ENCODE assay signal across 8 mouse cellular contexts in genomic region chr11:76450202-76450561, GRCm38 (mm10). TPM values are rescaled to one million over a fixed set of nuclear protein-coding genes. Genes with fewer than 3 reads are reported as not detected.
DNase-seq lines count a peak whose midpoint lies in the region; ATAC-seq lines count a peak whose summit lies in the region.
"Had no signal": no experiment of that assay in that cellular context is flagged by ENCODE, and none has a peak within 500 bp of the region (broad histone marks: within the 10 kb centered on the region; RNA-seq: fewer than 3 reads in every experiment).

No protein-coding gene starts in this region.

- ATAC-seq in lung, embryonic 16.5 days (ENCODE audit: low read depth) = no peak
- ATAC-seq in forebrain, embryonic 14.5 days = peak; percentile 87
- no peak for ATAC-seq in limb, embryonic 12.5 days (ENCODE audit: insufficient number of reproducible peaks, insufficient read depth, low FRiP score, low TSS enrichment, low read depth)

- no peak for DNase-seq in lung, postnatal 10 days
- DNase-seq in forebrain, embryonic 14.5 days (ENCODE audit: low spot score) = peak; percentile 84
- DNase-seq in right cerebral cortex, postnatal 4 days = peak; percentile 35
- DNase-seq in gastrocnemius, adult 8-10 months (ENCODE audit: low spot score in 2 of 2) = no peak
- no peak for DNase-seq in gastrocnemius, postnatal 10 days
- DNase-seq: lung, postnatal 36 days had no signal

- peaks cover 2% of the 10 kb centered on the region; the same call in 1 of the 2 replicates for H3K4me1 ChIP-seq in lung, embryonic 16.5 days (replicated peaks; ENCODE audit: control insufficient read depth, insufficient read depth, low read length)
- peaks cover 29% of the 10 kb centered on the region for H3K4me1 ChIP-seq in forebrain, embryonic 14.5 days (ENCODE audit: control insufficient read depth, insufficient read depth, low read length)
- H3K4me1 ChIP-seq in limb, embryonic 12.5 days (replicated peaks) = peaks cover 56% of the 10 kb centered on the region

- H3K4me3 ChIP-seq in lung, embryonic 16.5 days (ENCODE audit: low read length) = no peak overlapping the region
- H3K4me3 ChIP-seq in forebrain, embryonic 14.5 days (ENCODE audit: low read depth, low read length) = no peak overlapping the region
- H3K4me3 ChIP-seq in limb, embryonic 12.5 days (replicated peaks) = no peak overlapping the region; the same call in 1 of the 2 replicates

- H3K27ac ChIP-seq in lung, embryonic 16.5 days (ENCODE audit: low read length) = peak overlapping the region; percentile 40
- peak overlapping the region; percentile 95 for H3K27ac ChIP-seq in forebrain, embryonic 14.5 days (ENCODE audit: low read depth, low read length)
- peak overlapping the region; percentile 88 for H3K27ac ChIP-seq in limb, embryonic 12.5 days

- WGBS in lung, embryonic 16.5 days = 45% methylated on average over 3 of the region's 3 CpGs
- WGBS in forebrain, embryonic 14.5 days = 3% methylated on average over 3 of the region's 3 CpGs
- 37% methylated on average over 3 of the region's 3 CpGs for WGBS in limb, embryonic 12.5 days

- no peaks in the 10 kb centered on the region for H3K27me3 ChIP-seq in lung, embryonic 16.5 days (ENCODE audit: control insufficient read depth, insufficient read depth, low read depth, low read length)
- H3K27me3 ChIP-seq in forebrain, embryonic 14.5 days (replicated peaks; ENCODE audit: control insufficient read depth, insufficient read depth, low read length) = no peaks in the 10 kb centered on the region
- no peaks in the 10 kb centered on the region for H3K27me3 ChIP-seq in limb, embryonic 12.5 days

- H3K9me3 ChIP-seq in lung, embryonic 16.5 days (ENCODE audit: control insufficient read depth, low read length) = no peaks in the 10 kb centered on the region
- H3K9me3 ChIP-seq in forebrain, embryonic 14.5 days (replicated peaks; ENCODE audit: control insufficient read depth, low read length) = no peaks in the 10 kb centered on the region
- H3K9me3 ChIP-seq in limb, embryonic 12.5 days = no peaks in the 10 kb centered on the region

- peaks cover 4% of the 10 kb centered on the region; the same call in 1 of the 2 replicates for H3K36me3 ChIP-seq in lung, embryonic 16.5 days (ENCODE audit: control insufficient read depth, insufficient read depth, low read length)
- peaks cover 74% of the 10 kb centered on the region for H3K36me3 ChIP-seq in forebrain, embryonic 14.5 days (ENCODE audit: control insufficient read depth, insufficient read depth, low read length)
- H3K36me3 ChIP-seq in limb, embryonic 12.5 days = peaks cover 57% of the 10 kb centered on the region

- H3K9ac ChIP-seq in lung, embryonic 16.5 days (ENCODE audit: low read length) = no peak overlapping the region
- peak overlapping the region; percentile 54 for H3K9ac ChIP-seq in forebrain, embryonic 14.5 days (ENCODE audit: low read length)
- H3K9ac ChIP-seq in limb, embryonic 12.5 days (replicated peaks) = peak overlapping the region; percentile 47

- no peak overlapping the region for H3K4me2 ChIP-seq in lung, embryonic 16.5 days (ENCODE audit: low read depth, low read length)
- H3K4me2 ChIP-seq in forebrain, embryonic 14.5 days (ENCODE audit: low read length) = peak overlapping the region; percentile 35; the same call in 1 of the 2 replicates
- H3K4me2 ChIP-seq in limb, embryonic 12.5 days = peak overlapping the region; percentile 37

RNA-seq across cellular contexts. Expression of gene Timm22, which starts 43.4 kb away (rescaled TPM):
- polyA plus RNA-seq in lung, embryonic 16.5 days (2015; fragmentation: Nextera tagmentation; extraction: Ambion mirVana) = 97.3 and 98.8 TPM in 2 replicates
- polyA plus RNA-seq in forebrain, embryonic 14.5 days (2014; fragmentation: Nextera tagmentation; extraction: Ambion mirVana) = 125 TPM in 2 replicates
- polyA plus RNA-seq in limb, embryonic 12.5 days (2016; fragmentation: Nextera tagmentation; extraction: Ambion mirVana) = 127 and 149 TPM in 2 replicates
- 10 to 100 TPM; 31.6 to 45.2 (median 39.6) TPM for total RNA-seq in gastrocnemius, adult 8-10 months (2022)
- total RNA-seq in gastrocnemius, postnatal 10 days (2021) = 10 to 100 TPM; 40.1 to 55.2 TPM

RNA-seq across cellular contexts. Expression of gene Nxn, which starts 51.2 kb away (rescaled TPM):
- 18.7 and 19.4 TPM in 2 replicates for polyA plus RNA-seq in lung, embryonic 16.5 days (2015; fragmentation: Nextera tagmentation; extraction: Ambion mirVana)
- 19.3 and 21.2 TPM in 2 replicates for polyA plus RNA-seq in forebrain, embryonic 14.5 days (2014; fragmentation: Nextera tagmentation; extraction: Ambion mirVana)
- polyA plus RNA-seq in limb, embryonic 12.5 days (2016; fragmentation: Nextera tagmentation; extraction: Ambion mirVana) = 61.2 and 67.7 TPM in 2 replicates
- total RNA-seq in gastrocnemius, adult 8-10 months (2022) = 10 to 100 TPM; 41.5 to 47.7 (median 43.3) TPM
- 10 to 100 TPM; 37.3 to 38.0 TPM for total RNA-seq in gastrocnemius, postnatal 10 days (2021)

Comparison
In these comparisons a context has a peak if more than half of its experiments do, and no peak if none do; other contexts are left out.
1. H3K27ac ChIP-seq: peak in every context shown above with its lines; median percentile 95 in forebrain, embryonic 14.5 days; 88 in limb, embryonic 12.5 days; 40 in lung, embryonic 16.5 days.
2. DNase-seq: peak in forebrain, embryonic 14.5 days (single experiment) and right cerebral cortex, postnatal 4 days (single experiment); none in lung, postnatal 10 days (single experiment), gastrocnemius, adult 8-10 months (0 of 2) and gastrocnemius, postnatal 10 days (single experiment).